Mouse (Mus musculus) forebrain, embryonic 11.5 days (tissue): ENCODE measurements around the gene Prdm10. TPM values are rescaled to one million over a fixed set of nuclear protein-coding genes. Genes with fewer than 3 reads are reported as not detected.

Experiments used
- ATAC-seq: fragments of 200-750 bp; cut with Nextera tagmentation; replicated peaks from 2 replicates; pipeline ENCODE4 v1.8.0; 2017; ENCODE audit warnings: moderate TSS enrichment; ENCODE audit not compliant: low FRiP score
- DNase-seq: peaks from one replicate; pipeline ENCODE4 v3.0.0-alpha.2; 2017; ENCODE audit warnings: low spot score
- H3K27ac ChIP-seq: fragments of 300-500 bp; sonication (generic); 2 replicates; pipeline ENCODE4 v1.5.1; 2014; ENCODE audit warnings: low read depth, low read length
- H3K27me3 ChIP-seq: fragments of 300-500 bp; sonication (generic); 2 replicates; pipeline ENCODE4 v1.6.1; 2014; ENCODE audit warnings: mild to moderate bottlenecking, low read length, mixed read lengths; ENCODE audit not compliant: control insufficient read depth, insufficient read depth
- H3K36me3 ChIP-seq: fragments of 300-500 bp; sonication (generic); 2 replicates; pipeline ENCODE4 v1.6.1; 2014; ENCODE audit warnings: mild to moderate bottlenecking, low read length, moderate library complexity, mixed read lengths; ENCODE audit not compliant: control insufficient read depth, insufficient read depth
- H3K4me1 ChIP-seq: fragments of 300-500 bp; sonication (generic); replicated peaks from 2 replicates; pipeline ENCODE4 v1.6.1; 2014; ENCODE audit warnings: low read length, mixed read lengths; ENCODE audit not compliant: control insufficient read depth, insufficient read depth
- H3K4me2 ChIP-seq: fragments of 300-500 bp; sonication (generic); 2 replicates; pipeline ENCODE4 v1.6.1; 2014; ENCODE audit warnings: low read depth, mild to moderate bottlenecking, low read length, moderate library complexity, mixed read lengths; ENCODE audit not compliant: severe bottlenecking
- H3K4me3 ChIP-seq: fragments of 300-500 bp; sonication (generic); 2 replicates; pipeline ENCODE4 v1.5.1; 2014; ENCODE audit warnings: low read depth, low read length
- H3K9ac ChIP-seq: fragments of 300-500 bp; sonication (generic); 2 replicates; pipeline ENCODE4 v1.6.1; 2014; ENCODE audit warnings: low read length
- H3K9me3 ChIP-seq: fragments of 300-500 bp; sonication (generic); 2 replicates; pipeline ENCODE4 v1.6.1; 2016; ENCODE audit warnings: low read length, mixed read lengths; ENCODE audit not compliant: control insufficient read depth
- WGBS: fragments of 180-500 bp; shearing (Covaris S2); extraction: QIAGEN DNeasy Blood & Tissue Kit; methylation state at CpG from one replicate; pipeline ENCODE4 v1.1.7; 2014; 5-methylcytosine and 5-hydroxymethylcytosine counted together
- polyA plus RNA-seq: library from polyadenylated mRNA; unstranded; fragments of >200 nt; fragmentation: Nextera tagmentation; extraction: Ambion mirVana; gene quantifications from 2 replicates; pipeline ENCODE4 v1.2.1, GENCODE M21; 2014

Prdm10 gene
- polyA plus RNA-seq, 1 experiment from 2014 or later = 10.1 TPM

DNA sequence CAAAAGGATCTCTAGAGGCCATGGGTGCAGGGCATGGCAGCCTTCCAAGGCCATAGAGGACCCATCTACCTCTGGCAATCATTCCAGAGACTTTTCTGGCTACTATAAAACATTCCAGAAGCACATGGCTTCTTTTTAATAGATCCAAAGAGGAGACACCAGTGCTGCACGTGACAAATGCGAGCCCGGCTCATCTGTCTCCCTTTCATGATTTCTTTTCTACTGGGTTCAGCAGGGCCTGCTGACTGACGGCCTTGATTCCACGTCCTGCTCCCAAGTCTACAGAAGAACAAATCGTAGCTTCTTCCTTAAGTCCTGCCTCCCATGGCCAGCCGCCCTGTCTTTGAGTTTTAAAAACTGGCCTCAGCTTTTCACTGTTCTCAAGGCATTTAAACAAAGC, 1.7 kb upstream of the Prdm10 start:
- Histone ChIP-seq H3K4me3 (no peak overlapping the region), H3K36me3 (no peaks in the 10 kb centered on the region), H3K4me1 (peaks cover 10% of the 10 kb centered on the region; the same call in 1 of the 2 replicates), H3K27ac (peak overlapping the region; percentile 99), H3K9me3 (no peaks in the 10 kb centered on the region), H3K4me2 (no peak overlapping the region), H3K27me3 (no peaks in the 10 kb centered on the region), H3K9ac (no peak overlapping the region)
- WGBS = 85% methylated on average over 7 of the region's 7 CpGs
- ATAC-seq (no peak), DNase-seq (no peak)

DNA sequence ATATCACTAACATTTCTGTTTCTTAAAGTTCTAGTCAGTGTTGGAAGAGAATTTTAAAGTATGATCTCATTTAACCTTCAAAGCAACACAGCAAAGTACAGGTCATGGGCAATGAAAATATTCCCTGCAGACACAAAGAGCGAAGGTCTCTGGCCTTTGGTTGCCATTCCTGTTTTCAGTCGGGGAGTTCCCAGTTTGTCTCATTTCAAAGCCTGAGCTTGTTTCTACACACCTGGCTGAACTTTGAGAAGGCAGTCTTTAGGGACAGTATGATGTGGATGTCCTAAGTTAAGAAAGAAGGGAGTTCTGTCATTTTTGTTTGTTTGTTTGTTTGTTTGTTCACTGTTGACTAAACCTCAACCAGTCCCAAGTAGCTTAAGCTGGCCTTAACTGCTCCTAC, 1.0 kb upstream of the Prdm10 start:
- peak overlapping the region; percentile 82 for H3K4me2 ChIP-seq
- no peaks in the 10 kb centered on the region for H3K9me3 ChIP-seq
- peaks cover 10% of the 10 kb centered on the region; the same call in 1 of the 2 replicates for H3K4me1 ChIP-seq
- ATAC-seq (no peak), DNase-seq (no peak)
- H3K27me3 ChIP-seq = no peaks in the 10 kb centered on the region
- 57% methylated on average over 2 of the region's 2 CpGs for WGBS
- peak overlapping the region; percentile 99 for H3K27ac ChIP-seq
- no peaks in the 10 kb centered on the region for H3K36me3 ChIP-seq
- H3K4me3 ChIP-seq = peak overlapping the region; percentile 70
- H3K9ac ChIP-seq = peak overlapping the region; percentile 69

DNA sequence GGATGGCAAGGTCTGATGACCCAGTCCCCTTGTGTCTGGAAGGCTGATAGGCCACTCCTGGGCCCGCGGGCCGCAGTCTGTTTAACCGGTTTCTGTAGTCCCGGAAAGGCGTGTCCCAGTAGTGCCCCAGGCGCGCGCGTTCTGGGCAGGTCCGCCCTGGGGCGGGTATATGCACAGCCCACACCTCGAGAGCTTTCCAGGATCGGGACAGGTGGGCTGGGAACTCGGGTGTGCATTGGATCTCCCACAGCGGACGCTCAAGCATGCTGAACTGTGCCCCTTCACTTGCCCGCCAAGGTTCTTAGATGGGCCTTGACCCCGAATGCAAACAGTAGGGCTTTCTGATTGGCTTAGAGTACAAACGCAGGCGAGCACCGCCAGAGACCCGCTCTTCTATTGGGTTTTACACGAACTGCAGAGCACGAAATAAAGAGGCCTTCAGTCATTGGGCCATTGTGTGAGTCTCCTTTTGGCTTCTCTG, 413 bp upstream of the Prdm10 start:
- Histone ChIP-seq H3K27ac (peak overlapping the region; percentile 99), H3K9me3 (no peaks in the 10 kb centered on the region), H3K9ac (peak overlapping the region; percentile 69), H3K27me3 (no peaks in the 10 kb centered on the region), H3K4me3 (peak overlapping the region; percentile 70), H3K4me2 (peak overlapping the region; percentile 82), H3K4me1 (peaks cover 10% of the 10 kb centered on the region; the same call in 1 of the 2 replicates), H3K36me3 (no peaks in the 10 kb centered on the region)
- WGBS = under 1% methylated on average over 25 of the region's 25 CpGs
- DNase-seq (peak; percentile 88), ATAC-seq (peak; percentile 84)

DNA sequence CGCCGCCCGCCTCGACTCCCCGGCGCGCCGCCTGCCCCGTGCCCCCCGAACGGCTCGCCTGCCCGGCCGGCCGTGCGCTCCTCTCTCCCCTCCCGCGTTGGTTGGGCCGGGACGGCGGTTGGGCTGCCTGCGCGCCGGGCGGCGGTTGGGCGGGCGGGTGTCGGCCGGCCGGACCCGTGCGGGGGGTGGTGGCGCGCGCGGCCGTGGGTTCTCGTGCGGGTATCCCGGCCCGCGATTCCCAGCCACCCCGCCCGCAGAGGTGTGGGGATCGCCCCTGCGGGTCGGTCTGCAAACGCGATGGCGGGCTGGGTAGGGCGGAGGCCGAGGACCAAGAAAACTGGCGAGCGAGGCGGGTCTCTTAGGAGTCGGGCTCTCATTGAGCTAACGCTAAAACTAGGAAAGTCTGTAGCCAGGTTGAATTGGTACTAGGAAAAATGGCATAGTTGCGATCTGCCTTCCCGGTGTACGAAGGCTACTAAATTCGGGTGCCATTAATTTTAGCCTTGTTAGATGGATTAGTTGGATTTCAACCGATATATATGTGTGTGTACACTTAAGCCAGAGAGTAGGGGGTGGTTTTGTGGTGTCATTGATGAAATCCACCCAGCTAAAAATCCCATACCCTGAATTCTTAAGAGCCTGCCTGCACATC, 799 bp downstream of the Prdm10 start:
- Histone ChIP-seq H3K27me3 (no peaks in the 10 kb centered on the region), H3K4me3 (peak overlapping the region; percentile 70), H3K4me2 (peak overlapping the region; percentile 72), H3K9ac (peak overlapping the region; percentile 99), H3K4me1 (peaks cover 10% of the 10 kb centered on the region; the same call in 1 of the 2 replicates), H3K36me3 (no peaks in the 10 kb centered on the region), H3K9me3 (no peaks in the 10 kb centered on the region), H3K27ac (peak overlapping the region; percentile 99)
- DNase-seq = peak; percentile 91
- WGBS = under 1% methylated on average over 45 of the region's 63 CpGs
- peak; percentile 63 for ATAC-seq

DNA sequence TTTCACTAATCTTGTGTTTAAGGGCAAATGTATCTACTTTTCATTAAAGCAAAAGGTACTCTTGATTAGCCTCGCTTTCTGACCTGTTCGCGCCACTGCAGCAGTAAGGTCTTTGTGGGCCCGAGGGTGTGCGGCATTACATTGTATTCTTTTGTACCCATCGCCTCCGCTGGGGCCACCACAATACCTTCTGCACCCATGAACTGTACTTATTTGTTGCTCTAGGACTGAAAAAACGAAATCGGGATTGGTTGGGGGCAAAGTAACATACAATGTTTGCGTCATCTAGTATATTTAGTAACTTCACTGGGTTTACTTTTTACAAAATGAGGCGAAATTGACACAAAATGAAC, 1.3 kb downstream of the Prdm10 start:
- peak overlapping the region; percentile 99 for H3K9ac ChIP-seq
- H3K4me1 ChIP-seq = peaks cover 10% of the 10 kb centered on the region; the same call in 1 of the 2 replicates
- WGBS = 4% methylated on average over 11 of the region's 11 CpGs
- H3K27ac ChIP-seq = peak overlapping the region; percentile 99
- H3K4me3 ChIP-seq = peak overlapping the region; percentile 70
- ATAC-seq (no peak), DNase-seq (peak; percentile 70)
- H3K4me2 ChIP-seq = peak overlapping the region; percentile 72
- no peaks in the 10 kb centered on the region for H3K9me3 ChIP-seq
- no peaks in the 10 kb centered on the region for H3K36me3 ChIP-seq
- H3K27me3 ChIP-seq = no peaks in the 10 kb centered on the region

DNA sequence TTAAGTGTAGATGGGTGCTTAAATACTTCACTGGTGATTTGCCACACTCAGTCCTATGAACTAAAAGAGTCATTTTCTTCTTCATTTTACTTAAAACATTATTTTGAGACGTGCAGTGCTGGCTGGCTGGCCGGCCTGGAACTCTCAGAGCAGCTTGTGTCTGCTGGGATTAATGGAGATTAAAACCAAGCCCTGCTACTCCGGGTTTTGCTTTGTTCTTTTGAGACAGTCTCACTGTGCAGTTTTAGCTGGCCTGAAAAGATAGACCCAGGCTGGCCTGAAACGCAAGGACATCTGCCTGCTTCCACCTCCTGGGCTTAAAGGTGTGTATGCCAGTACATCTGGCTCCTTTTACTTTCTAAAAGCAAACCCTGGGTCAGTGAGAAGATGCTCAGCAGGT, 2.2 kb downstream of the Prdm10 start:
- H3K4me3 ChIP-seq = no peak overlapping the region; the same call in 1 of the 2 replicates

DNA sequence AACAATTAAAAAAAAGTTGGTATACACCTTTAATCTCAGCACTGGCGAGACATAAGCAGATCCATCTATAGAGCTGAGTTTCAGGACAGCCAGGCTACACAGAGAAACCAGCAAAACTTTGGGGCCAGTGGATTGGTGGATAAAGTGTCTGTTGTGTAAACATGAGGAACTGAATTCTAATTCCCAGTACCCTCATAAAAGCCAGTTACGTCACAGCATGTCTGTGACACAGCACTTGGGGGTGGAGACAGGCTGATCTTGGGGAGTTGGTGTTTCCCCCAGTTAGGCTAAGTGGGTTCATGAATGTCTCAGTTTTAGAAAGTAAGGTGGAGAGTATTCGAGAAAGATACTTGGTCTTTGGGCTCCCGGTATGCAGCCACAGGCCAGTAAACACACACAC, 2.7 kb downstream of the Prdm10 start:
- no peak for DNase-seq
- no peak overlapping the region for H3K4me3 ChIP-seq

More for the DNA sequence above, 2.2 kb downstream of the Prdm10 start:
- WGBS = 16% methylated on average over 4 of the region's 4 CpGs
- H3K4me1 ChIP-seq = peaks cover 10% of the 10 kb centered on the region; the same call in 1 of the 2 replicates
- peak overlapping the region; percentile 72; the same call in 1 of the 2 replicates for H3K4me2 ChIP-seq
- H3K27ac ChIP-seq = peak overlapping the region; percentile 37
- H3K27me3 ChIP-seq = no peaks in the 10 kb centered on the region
- DNase-seq = peak; percentile 58
- no peaks in the 10 kb centered on the region for H3K36me3 ChIP-seq
- peak overlapping the region; percentile 14; the same call in 1 of the 2 replicates for H3K9ac ChIP-seq
- no peaks in the 10 kb centered on the region for H3K9me3 ChIP-seq
- no peak for ATAC-seq

DNA sequence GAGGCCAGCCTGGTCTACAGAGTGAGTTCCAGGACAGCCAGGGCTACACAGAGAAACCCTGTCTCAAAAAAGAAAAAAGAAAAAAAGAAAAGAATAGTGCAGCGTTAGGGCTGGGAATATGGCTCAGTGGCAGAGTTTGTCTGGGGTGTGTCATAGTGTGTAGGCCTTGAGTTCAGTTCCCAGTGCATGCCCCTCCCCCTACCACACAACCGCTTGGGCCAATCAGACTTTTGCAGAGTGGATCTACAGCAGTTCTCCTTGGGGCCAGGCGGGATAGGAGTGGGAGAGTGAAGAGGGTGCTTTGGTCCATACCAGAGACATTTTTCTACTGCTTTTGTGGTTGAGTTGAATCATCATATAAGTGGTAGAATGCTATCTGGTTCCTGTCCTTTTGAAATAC, 3.6 kb downstream of the Prdm10 start:
- H3K9ac ChIP-seq = no peak overlapping the region
- H3K27me3 ChIP-seq = no peaks in the 10 kb centered on the region
- 93% methylated on average over 3 of the region's 3 CpGs for WGBS
- H3K9me3 ChIP-seq = no peaks in the 10 kb centered on the region
- ATAC-seq (no peak), DNase-seq (no peak)
- no peak overlapping the region for H3K4me2 ChIP-seq
- no peaks in the 10 kb centered on the region for H3K36me3 ChIP-seq
- peaks cover 9% of the 10 kb centered on the region; the same call in 1 of the 2 replicates for H3K4me1 ChIP-seq
- H3K27ac ChIP-seq = no peak overlapping the region; the same call in 1 of the 2 replicates
- H3K4me3 ChIP-seq = no peak overlapping the region

More for the DNA sequence above, 2.7 kb downstream of the Prdm10 start:
- no peak overlapping the region for H3K9ac ChIP-seq
- no peak overlapping the region for H3K4me2 ChIP-seq
- no peaks in the 10 kb centered on the region for H3K36me3 ChIP-seq
- H3K27me3 ChIP-seq = no peaks in the 10 kb centered on the region
- 77% methylated on average over 4 of the region's 4 CpGs for WGBS
- H3K9me3 ChIP-seq = no peaks in the 10 kb centered on the region
- no peak for ATAC-seq
- peak overlapping the region; percentile 37 for H3K27ac ChIP-seq
- H3K4me1 ChIP-seq = peaks cover 10% of the 10 kb centered on the region; the same call in 1 of the 2 replicates
